Mouse (Mus musculus): Measurements from ENCODE around the gene Xpc. TPM values are rescaled to one million over a fixed set of nuclear protein-coding genes. Genes with fewer than 3 reads are reported as not detected.

Gene Xpc
- polyA plus RNA-seq, 1 experiment = 17.2 TPM

- no peak overlapping the region for H3K27ac ChIP-seq (ENCODE audit: insufficient read depth, low read depth, low read length)
- TF ChIP-seq POLR2A (IDR thresholded peaks at IDR 0.05; ENCODE audit: borderline replicate concordance, low read depth, low read length) (no peak), CTCF (IDR thresholded peaks at IDR 0.05; ENCODE audit: low read depth, low read length) (no peak)
- H3K4me1 ChIP-seq (ENCODE audit: control insufficient read depth, insufficient read depth, low read length) = no peaks in the 10 kb centered on the region
- no peak overlapping the region for H3K4me3 ChIP-seq (ENCODE audit: insufficient read depth, low read length)
Measured at GRCm38 (mm10) chr6:91543056-91543455, 27.4 kb upstream of the Xpc start.

- H3K4me1 ChIP-seq (ENCODE audit: control insufficient read depth, insufficient read depth, low read length) = no peaks in the 10 kb centered on the region
- TF ChIP-seq POLR2A (IDR thresholded peaks at IDR 0.05; ENCODE audit: borderline replicate concordance, low read depth, low read length) (no peak), CTCF (IDR thresholded peaks at IDR 0.05; ENCODE audit: low read depth, low read length) (no peak)
- no peak overlapping the region for H3K27ac ChIP-seq (ENCODE audit: insufficient read depth, low read depth, low read length)
- no peak overlapping the region for H3K4me3 ChIP-seq (ENCODE audit: insufficient read depth, low read length)
Measured at GRCm38 (mm10) chr6:91541276-91541675, 25.6 kb upstream of the Xpc start.

GRCm38 (mm10) chr6:91536047-91536765 lies 20.5 kb upstream of the Xpc start:
- Histone ChIP-seq H3K4me3 (ENCODE audit: insufficient read depth, low read length) (no peak overlapping the region), H3K4me1 (ENCODE audit: control insufficient read depth, insufficient read depth, low read length) (no peaks in the 10 kb centered on the region), H3K27ac (ENCODE audit: insufficient read depth, low read depth, low read length) (no peak overlapping the region)
- TF ChIP-seq CTCF (IDR thresholded peaks at IDR 0.05; ENCODE audit: low read depth, low read length) = no peak
- no peak for TF ChIP-seq POLR2A (IDR thresholded peaks at IDR 0.05; ENCODE audit: borderline replicate concordance, low read depth, low read length)

- Histone ChIP-seq H3K4me3 (ENCODE audit: insufficient read depth, low read length) (no peak overlapping the region), H3K27ac (ENCODE audit: insufficient read depth, low read depth, low read length) (no peak overlapping the region), H3K4me1 (ENCODE audit: control insufficient read depth, insufficient read depth, low read length) (no peaks in the 10 kb centered on the region)
- TF ChIP-seq CTCF (IDR thresholded peaks at IDR 0.05; ENCODE audit: low read depth, low read length) (no peak), POLR2A (IDR thresholded peaks at IDR 0.05; ENCODE audit: borderline replicate concordance, low read depth, low read length) (no peak)
Measured at GRCm38 (mm10) chr6:91535231-91535630, 19.5 kb upstream of the Xpc start.

GRCm38 (mm10) chr6:91534268-91534667 lies 18.6 kb upstream of the Xpc start:
- H3K27ac ChIP-seq (ENCODE audit: insufficient read depth, low read depth, low read length) = no peak overlapping the region

GRCm38 (mm10) chr6:91533771-91534170 lies 18.1 kb upstream of the Xpc start:
- Histone ChIP-seq H3K27ac (ENCODE audit: insufficient read depth, low read depth, low read length) (no peak overlapping the region), H3K4me3 (ENCODE audit: insufficient read depth, low read length) (no peak overlapping the region)
- TF ChIP-seq CTCF (IDR thresholded peaks at IDR 0.05; ENCODE audit: low read depth, low read length) (no peak), POLR2A (IDR thresholded peaks at IDR 0.05; ENCODE audit: borderline replicate concordance, low read depth, low read length) (no peak)

More at GRCm38 (mm10) chr6:91534268-91534667, 18.6 kb upstream of the Xpc start:
- no peaks in the 10 kb centered on the region for H3K4me1 ChIP-seq (ENCODE audit: control insufficient read depth, insufficient read depth, low read length)
- TF ChIP-seq POLR2A (IDR thresholded peaks at IDR 0.05; ENCODE audit: borderline replicate concordance, low read depth, low read length) (no peak), CTCF (IDR thresholded peaks at IDR 0.05; ENCODE audit: low read depth, low read length) (no peak)
- H3K4me3 ChIP-seq (ENCODE audit: insufficient read depth, low read length) = no peak overlapping the region

GRCm38 (mm10) chr6:91533359-91533758 lies 17.7 kb upstream of the Xpc start:
- Histone ChIP-seq H3K4me1 (ENCODE audit: control insufficient read depth, insufficient read depth, low read length) (no peaks in the 10 kb centered on the region), H3K4me3 (ENCODE audit: insufficient read depth, low read length) (no peak overlapping the region), H3K27ac (ENCODE audit: insufficient read depth, low read depth, low read length) (no peak overlapping the region)
- TF ChIP-seq POLR2A (IDR thresholded peaks at IDR 0.05; ENCODE audit: borderline replicate concordance, low read depth, low read length) (no peak), CTCF (IDR thresholded peaks at IDR 0.05; ENCODE audit: low read depth, low read length) (no peak)

More at GRCm38 (mm10) chr6:91533771-91534170, 18.1 kb upstream of the Xpc start:
- no peaks in the 10 kb centered on the region for H3K4me1 ChIP-seq (ENCODE audit: control insufficient read depth, insufficient read depth, low read length)

- H3K4me3 ChIP-seq (ENCODE audit: insufficient read depth, low read length) = no peak overlapping the region
- H3K4me1 ChIP-seq (ENCODE audit: control insufficient read depth, insufficient read depth, low read length) = no peaks in the 10 kb centered on the region
- H3K27ac ChIP-seq (ENCODE audit: insufficient read depth, low read depth, low read length) = no peak overlapping the region
- TF ChIP-seq CTCF (IDR thresholded peaks at IDR 0.05; ENCODE audit: low read depth, low read length) (no peak), POLR2A (IDR thresholded peaks at IDR 0.05; ENCODE audit: borderline replicate concordance, low read depth, low read length) (no peak)
Measured at GRCm38 (mm10) chr6:91532661-91533060, 17.0 kb upstream of the Xpc start.

GRCm38 (mm10) chr6:91531276-91531675 lies 15.6 kb upstream of the Xpc start:
- no peak overlapping the region for H3K27ac ChIP-seq (ENCODE audit: insufficient read depth, low read depth, low read length)
- TF ChIP-seq CTCF (IDR thresholded peaks at IDR 0.05; ENCODE audit: low read depth, low read length) (no peak), POLR2A (IDR thresholded peaks at IDR 0.05; ENCODE audit: borderline replicate concordance, low read depth, low read length) (no peak)

GRCm38 (mm10) chr6:91530673-91531072 lies 15.0 kb upstream of the Xpc start:
- no peak overlapping the region for H3K4me3 ChIP-seq (ENCODE audit: insufficient read depth, low read length)
- no peaks in the 10 kb centered on the region for H3K4me1 ChIP-seq (ENCODE audit: control insufficient read depth, insufficient read depth, low read length)
- no peak overlapping the region for H3K27ac ChIP-seq (ENCODE audit: insufficient read depth, low read depth, low read length)
- TF ChIP-seq POLR2A (IDR thresholded peaks at IDR 0.05; ENCODE audit: borderline replicate concordance, low read depth, low read length) (no peak), CTCF (IDR thresholded peaks at IDR 0.05; ENCODE audit: low read depth, low read length) (no peak)

More at GRCm38 (mm10) chr6:91531276-91531675, 15.6 kb upstream of the Xpc start:
- H3K4me3 ChIP-seq (ENCODE audit: insufficient read depth, low read length) = no peak overlapping the region
- H3K4me1 ChIP-seq (ENCODE audit: control insufficient read depth, insufficient read depth, low read length) = no peaks in the 10 kb centered on the region
